Mouse (Mus musculus) embryonic facial prominence, embryonic 13.5 days (tissue): ENCODE results near the gene Mettl24. TPM values are rescaled to one million over a fixed set of nuclear protein-coding genes. Genes with fewer than 3 reads are reported as not detected.
"Not testable (repeated sequence)": the region's sequence is repeated elsewhere in the genome, so short reads cannot be mapped to it uniquely, and the experiment has no call there.

ENCODE experiments used
- ATAC-seq: fragments of 200-750 bp; cut with Nextera tagmentation; 2 replicates; pipeline ENCODE4 v1.8.0; 2017; ENCODE audit warnings: low read depth; ENCODE audit not compliant: insufficient number of reproducible peaks, insufficient read depth, low FRiP score, low TSS enrichment
- H3K27ac ChIP-seq: fragments of 300-500 bp; sonication (generic); 2 replicates; pipeline ENCODE4 v1.5.1; 2015; ENCODE audit warnings: moderate library complexity, mild to moderate bottlenecking, inconsistent platforms
- H3K27me3 ChIP-seq: fragments of 300-500 bp; sonication (generic); 2 replicates; pipeline ENCODE4 v1.6.1; 2015; ENCODE audit warnings: mild to moderate bottlenecking, inconsistent platforms
- H3K36me3 ChIP-seq: fragments of 300-500 bp; sonication (generic); 2 replicates; pipeline ENCODE4 v1.6.1; 2015; ENCODE audit warnings: mild to moderate bottlenecking, inconsistent platforms
- H3K4me1 ChIP-seq: fragments of 300-500 bp; sonication (generic); 2 replicates; pipeline ENCODE4 v1.6.1; 2015; ENCODE audit warnings: inconsistent platforms
- H3K4me2 ChIP-seq: fragments of 300-500 bp; sonication (generic); 2 replicates; pipeline ENCODE4 v1.6.1; 2015; ENCODE audit warnings: moderate library complexity, mild to moderate bottlenecking, inconsistent platforms
- H3K4me3 ChIP-seq: fragments of 300-500 bp; sonication (generic); 2 replicates; pipeline ENCODE4 v1.5.1; 2015; ENCODE audit warnings: mild to moderate bottlenecking, inconsistent platforms
- H3K9ac ChIP-seq: fragments of 300-500 bp; sonication (generic); 2 replicates; pipeline ENCODE4 v1.6.1; 2015; ENCODE audit warnings: mild to moderate bottlenecking, inconsistent platforms
- H3K9me3 ChIP-seq: fragments of 300-500 bp; sonication (generic); 2 replicates; pipeline ENCODE4 v1.6.1; 2016; ENCODE audit warnings: inconsistent platforms
- WGBS: fragments of 180-500 bp; shearing (Covaris S2); methylation state at CpG from one replicate; pipeline ENCODE4 v1.1.7; 2015; ENCODE audit warnings: mixed read lengths; 5-methylcytosine and 5-hydroxymethylcytosine counted together
- polyA plus RNA-seq: library from polyadenylated mRNA; unstranded; fragments of >200 nt; fragmentation: Nextera tagmentation; extraction: Ambion mirVana; gene quantifications from 2 replicates; pipeline ENCODE4 v1.2.1, GENCODE M21; 2015

The Mettl24 gene
- polyA plus RNA-seq, 1 experiment from 2014 or later: 2.0 TPM

DNA sequence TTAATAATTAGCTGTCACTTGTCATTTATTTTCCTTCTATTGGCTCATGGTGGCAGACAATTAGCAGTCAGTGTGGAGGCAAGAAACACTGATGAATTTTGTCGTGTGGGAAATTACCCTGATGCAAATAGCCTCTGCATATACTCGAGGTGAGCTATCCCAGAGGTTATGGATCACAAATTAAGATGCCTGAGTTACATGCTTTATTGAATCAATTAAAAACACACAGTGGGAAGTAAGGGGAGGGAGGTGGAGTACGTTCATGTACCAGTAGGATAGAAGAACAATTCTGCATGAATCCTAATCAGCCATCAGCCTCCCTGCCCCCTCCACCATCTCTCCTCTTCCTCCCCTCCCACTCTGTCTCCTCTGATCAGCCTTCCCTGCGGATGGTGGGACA, 89.2 kb downstream of the Mettl24 start:
- no peaks in the 10 kb centered on the region for H3K4me1 ChIP-seq
- no peak overlapping the region for H3K9ac ChIP-seq
- no peak overlapping the region for H3K27ac ChIP-seq
- no peaks in the 10 kb centered on the region for H3K27me3 ChIP-seq
- H3K4me3 ChIP-seq: no peak overlapping the region
- no peaks in the 10 kb centered on the region for H3K36me3 ChIP-seq
- no peaks in the 10 kb centered on the region for H3K9me3 ChIP-seq
- no peak overlapping the region for H3K4me2 ChIP-seq
- ATAC-seq: no peak
- 46% methylated on average over 4 of the region's 4 CpGs for WGBS

GRCm38 (mm10) chr10:40775151-40775550, 92.1 kb downstream of the Mettl24 start:
- H3K4me2 ChIP-seq: peak overlapping the region; percentile 14; the same call in 1 of the 2 replicates
- no peak overlapping the region for H3K4me3 ChIP-seq
- ATAC-seq: no peak
- no peaks in the 10 kb centered on the region for H3K36me3 ChIP-seq
- H3K27me3 ChIP-seq: no peaks in the 10 kb centered on the region
- H3K4me1 ChIP-seq: no peaks in the 10 kb centered on the region
- no peaks in the 10 kb centered on the region for H3K9me3 ChIP-seq
- H3K9ac ChIP-seq: no peak overlapping the region
- H3K27ac ChIP-seq: no peak overlapping the region
- 38% methylated on average over 11 of the region's 11 CpGs for WGBS

DNA sequence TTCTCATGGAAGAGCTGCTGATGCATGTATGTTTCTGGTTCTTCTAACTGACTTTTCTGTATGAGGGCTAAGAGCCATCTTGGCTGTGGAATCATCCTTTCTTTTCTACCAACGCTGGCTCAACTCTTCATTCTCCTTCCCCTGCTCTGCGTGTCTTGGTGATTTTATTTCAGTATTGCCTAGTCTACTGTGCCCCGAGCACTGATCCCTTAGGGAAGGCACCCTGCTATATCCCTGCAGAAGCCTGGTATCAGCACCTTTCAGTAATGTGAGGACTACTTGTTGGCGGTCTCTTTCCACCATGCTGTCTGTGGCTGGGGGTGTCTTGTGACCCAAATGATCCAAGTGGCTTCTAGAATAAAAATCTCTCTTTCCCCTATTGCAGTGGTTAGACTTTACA, 92.6 kb downstream of the Mettl24 start:
- Histone ChIP-seq H3K36me3 (no peaks in the 10 kb centered on the region), H3K4me1 (no peaks in the 10 kb centered on the region), H3K27ac (no peak overlapping the region), H3K27me3 (no peaks in the 10 kb centered on the region), H3K4me3 (no peak overlapping the region), H3K4me2 (no peak overlapping the region), H3K9me3 (no peaks in the 10 kb centered on the region), H3K9ac (no peak overlapping the region)
- WGBS: 81% methylated on average over 4 of the region's 4 CpGs
- no peak for ATAC-seq

DNA sequence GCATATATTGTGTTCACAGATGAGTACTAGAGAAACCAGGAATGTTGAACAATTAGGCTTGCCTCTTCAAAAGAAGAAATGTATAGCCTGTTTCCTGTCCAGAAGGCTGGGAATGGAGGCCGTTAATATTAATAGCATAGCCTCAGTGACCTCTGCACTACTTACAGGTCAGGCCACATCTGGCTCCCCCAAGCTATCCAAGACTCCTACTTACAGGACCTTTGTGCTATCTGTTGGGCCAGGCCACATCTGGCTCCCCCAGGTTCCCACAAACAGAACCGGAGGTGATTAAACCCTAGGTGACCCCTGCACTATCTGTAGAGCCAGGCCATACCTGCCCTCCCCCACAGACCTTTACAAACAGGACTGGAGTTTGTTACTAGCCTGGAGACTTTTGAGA, 94.1 kb downstream of the Mettl24 start:
- ATAC-seq: no peak
- Histone ChIP-seq H3K27me3 (no peaks in the 10 kb centered on the region), H3K4me3 (no peak overlapping the region), H3K4me1 (no peaks in the 10 kb centered on the region), H3K27ac (no peak overlapping the region), H3K9ac (no peak overlapping the region), H3K36me3 (no peaks in the 10 kb centered on the region), H3K4me2 (no peak overlapping the region), H3K9me3 (no peaks in the 10 kb centered on the region)
- 23% methylated on average over 2 of the region's 2 CpGs for WGBS

- Histone ChIP-seq H3K4me3 (no peak overlapping the region), H3K27me3 (no peaks in the 10 kb centered on the region), H3K9me3 (no peaks in the 10 kb centered on the region), H3K4me1 (no peaks in the 10 kb centered on the region), H3K9ac (no peak overlapping the region), H3K36me3 (no peaks in the 10 kb centered on the region), H3K4me2 (no peak overlapping the region), H3K27ac (no peak overlapping the region)
- 78% methylated on average over 4 of the region's 4 CpGs for WGBS
- ATAC-seq: no peak
Measured at GRCm38 (mm10) chr10:40778472-40778871, 95.4 kb downstream of the Mettl24 start.

DNA sequence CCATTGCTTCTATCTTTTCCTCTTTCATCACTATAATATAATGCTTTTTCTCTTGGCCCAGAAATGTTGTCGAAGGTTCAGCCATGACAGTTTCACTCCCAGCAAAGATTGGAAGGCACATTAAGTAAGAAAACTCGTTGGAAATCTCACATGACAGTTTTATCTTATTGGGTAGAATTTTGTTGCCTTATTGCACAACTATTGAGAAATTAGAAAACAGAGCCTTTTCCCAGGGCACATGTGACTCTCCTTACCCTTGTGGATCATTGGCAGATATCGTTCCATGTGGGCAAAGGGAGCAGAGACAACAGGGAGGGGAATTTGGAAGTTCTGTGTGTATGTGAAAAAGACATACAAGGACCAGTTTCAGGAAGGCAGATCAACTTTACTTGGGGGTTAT, 107.3 kb downstream of the Mettl24 start:
- no peak for ATAC-seq
- Histone ChIP-seq H3K9me3 (0 out of 2 replicates have a peak, but pooled peaks cover 3% of the 10 kb centered on the region), H3K4me1 (no peaks in the 10 kb centered on the region), H3K4me3 (no peak overlapping the region), H3K27ac (no peak overlapping the region), H3K27me3 (no peaks in the 10 kb centered on the region), H3K4me2 (no peak overlapping the region), H3K9ac (no peak overlapping the region), H3K36me3 (no peaks in the 10 kb centered on the region)
- WGBS: 80% methylated on average over 3 of the region's 3 CpGs

- 81% methylated on average over 3 of the region's 3 CpGs for WGBS
- no peaks in the 10 kb centered on the region for H3K36me3 ChIP-seq
- H3K4me3 ChIP-seq: no peak overlapping the region
- no peak overlapping the region for H3K27ac ChIP-seq
- no peak overlapping the region for H3K9ac ChIP-seq
- H3K4me1 ChIP-seq: no peaks in the 10 kb centered on the region
- ATAC-seq: no peak
- H3K9me3 ChIP-seq: 0 out of 2 replicates have a peak, but pooled peaks cover 2% of the 10 kb centered on the region
- H3K4me2 ChIP-seq: no peak overlapping the region
- no peaks in the 10 kb centered on the region for H3K27me3 ChIP-seq
Measured at GRCm38 (mm10) chr10:40792115-40792514, 109.0 kb downstream of the Mettl24 start.

- Histone ChIP-seq H3K27ac (no peak overlapping the region), H3K9me3 (no peaks in the 10 kb centered on the region), H3K36me3 (no peaks in the 10 kb centered on the region), H3K9ac (no peak overlapping the region), H3K4me1 (no peaks in the 10 kb centered on the region), H3K4me3 (no peak overlapping the region), H3K27me3 (0 out of 2 replicates have a peak, but pooled peaks cover under 1% of the 10 kb centered on the region), H3K4me2 (no peak overlapping the region)
- 82% methylated on average over 1 of the region's 1 CpGs for WGBS
- no peak for ATAC-seq
Measured at GRCm38 (mm10) chr10:40805221-40805620, 122.1 kb downstream of the Mettl24 start.

GRCm38 (mm10) chr10:40806221-40806620, 123.1 kb downstream of the Mettl24 start:
- H3K4me3 ChIP-seq: no peak overlapping the region
- peaks cover 6% of the 10 kb centered on the region; the same call in 1 of the 2 replicates for H3K27me3 ChIP-seq
- H3K36me3 ChIP-seq: no peaks in the 10 kb centered on the region
- H3K27ac ChIP-seq: no peak overlapping the region
- WGBS: 80% methylated on average over 4 of the region's 4 CpGs
- H3K9me3 ChIP-seq: no peaks in the 10 kb centered on the region
- H3K9ac ChIP-seq: no peak overlapping the region
- no peak for ATAC-seq
- no peaks in the 10 kb centered on the region for H3K4me1 ChIP-seq
- H3K4me2 ChIP-seq: no peak overlapping the region

GRCm38 (mm10) chr10:40809411-40809910, 126.4 kb downstream of the Mettl24 start:
- ATAC-seq, H3K4me2 ChIP-seq, H3K4me3 ChIP-seq, H3K9me3 ChIP-seq, H3K9ac ChIP-seq, H3K36me3 ChIP-seq, H3K4me1 ChIP-seq, H3K27me3 ChIP-seq, H3K27ac ChIP-seq: not testable (repeated sequence)
- WGBS: 26% methylated on average over 5 of the region's 5 CpGs

GRCm38 (mm10) chr10:40813627-40814026, 130.5 kb downstream of the Mettl24 start:
- no peak overlapping the region for H3K4me2 ChIP-seq
- no peaks in the 10 kb centered on the region for H3K4me1 ChIP-seq
- ATAC-seq: no peak
- H3K36me3 ChIP-seq: no peaks in the 10 kb centered on the region
- no peak overlapping the region for H3K4me3 ChIP-seq
- 70% methylated on average over 4 of the region's 4 CpGs for WGBS
- H3K9me3 ChIP-seq: no peaks in the 10 kb centered on the region
- no peak overlapping the region for H3K27ac ChIP-seq
- no peak overlapping the region for H3K9ac ChIP-seq
- peaks cover 6% of the 10 kb centered on the region; the same call in 1 of the 2 replicates for H3K27me3 ChIP-seq

- no peaks in the 10 kb centered on the region for H3K36me3 ChIP-seq
- H3K4me3 ChIP-seq: no peak overlapping the region
- H3K4me2 ChIP-seq: no peak overlapping the region
- H3K27me3 ChIP-seq: no peaks in the 10 kb centered on the region
- no peak overlapping the region for H3K9ac ChIP-seq
- no peaks in the 10 kb centered on the region for H3K9me3 ChIP-seq
- ATAC-seq: no peak
- 61% methylated on average over 6 of the region's 6 CpGs for WGBS
- no peaks in the 10 kb centered on the region for H3K4me1 ChIP-seq
- H3K27ac ChIP-seq: no peak overlapping the region
Measured at GRCm38 (mm10) chr10:40816471-40816870, 133.4 kb downstream of the Mettl24 start.
